Mouse (Mus musculus) lung, postnatal 25 days (tissue): Measurements from ENCODE around the gene Rgma.
A peak's percentile ranks its signal among the peaks of the same experiment; 100 is the strongest.

Experiments
- DNase-seq: peaks from one replicate; pipeline ENCODE4 v3.0.0; 2022; ENCODE audit warnings: low spot score

The Rgma gene

GRCm38 (mm10) chr7:73400051-73400916 lies 25.0 kb downstream of the Rgma start:
- no peak for DNase-seq

- DNase-seq: no peak
Observed at GRCm38 (mm10) chr7:73402106-73402505, 26.8 kb downstream of the Rgma start.

GRCm38 (mm10) chr7:73402671-73403070 lies 27.4 kb downstream of the Rgma start:
- DNase-seq: no peak

- DNase-seq: no peak
Observed at GRCm38 (mm10) chr7:73403538-73403937, 28.2 kb downstream of the Rgma start.

GRCm38 (mm10) chr7:73405550-73405949 lies 30.2 kb downstream of the Rgma start:
- no peak for DNase-seq

GRCm38 (mm10) chr7:73411523-73411922 lies 36.2 kb downstream of the Rgma start:
- no peak for DNase-seq

- no peak for DNase-seq
Observed at GRCm38 (mm10) chr7:73411986-73412385, 36.7 kb downstream of the Rgma start.

- no peak for DNase-seq
Observed at GRCm38 (mm10) chr7:73412419-73412818, 37.1 kb downstream of the Rgma start.

GRCm38 (mm10) chr7:73414192-73414591 lies 38.9 kb downstream of the Rgma start:
- no peak for DNase-seq

- no peak for DNase-seq
Observed at GRCm38 (mm10) chr7:73419375-73419774, 44.1 kb downstream of the Rgma start.

GRCm38 (mm10) chr7:73420827-73421226 lies 45.5 kb downstream of the Rgma start:
- DNase-seq: no peak

- DNase-seq: no peak
Observed at GRCm38 (mm10) chr7:73421278-73422015, 46.1 kb downstream of the Rgma start.

- DNase-seq: peak; percentile 73
Observed at GRCm38 (mm10) chr7:73422223-73423113, 47.2 kb downstream of the Rgma start.

- no peak for DNase-seq
Observed at GRCm38 (mm10) chr7:73423236-73423635, 47.9 kb downstream of the Rgma start.

- no peak for DNase-seq
Observed at GRCm38 (mm10) chr7:73424243-73424642, 48.9 kb downstream of the Rgma start.

- no peak for DNase-seq
Observed at GRCm38 (mm10) chr7:73424705-73425104, 49.4 kb downstream of the Rgma start.

- DNase-seq: no peak
Observed at GRCm38 (mm10) chr7:73425451-73425850, 50.1 kb downstream of the Rgma start.

- peak; percentile 43 for DNase-seq
Observed at GRCm38 (mm10) chr7:73426235-73426634, 50.9 kb downstream of the Rgma start.

GRCm38 (mm10) chr7:73426752-73427386 lies 51.6 kb downstream of the Rgma start:
- no peak for DNase-seq

GRCm38 (mm10) chr7:73427794-73428193 lies 52.5 kb downstream of the Rgma start:
- DNase-seq: no peak

- DNase-seq: no peak
Observed at GRCm38 (mm10) chr7:73428525-73428924, 53.2 kb downstream of the Rgma start.
